Comparison of ENCODE assay signal across 8 mouse cellular contexts in the genomic region with DNA sequence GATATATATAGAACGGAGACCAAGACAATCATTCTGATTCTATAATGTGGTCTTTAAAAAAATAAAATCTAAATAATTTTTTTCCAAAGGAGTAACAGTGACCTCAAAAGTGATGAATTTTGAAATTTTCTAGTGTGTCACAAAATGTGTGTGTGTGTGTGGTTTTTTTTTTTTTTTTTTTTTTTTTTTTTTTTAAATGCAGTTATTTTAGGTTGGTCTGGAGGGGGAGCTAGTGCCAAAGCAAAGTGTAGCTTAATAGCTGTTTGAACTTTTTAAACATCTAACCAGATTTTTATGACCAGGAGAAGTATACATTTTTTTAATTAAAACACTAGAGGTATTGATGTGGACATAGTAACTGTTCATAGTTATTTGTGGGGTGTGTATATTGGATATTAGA. TPM values are rescaled to one million over a fixed set of nuclear protein-coding genes. Genes with fewer than 3 reads are reported as not detected.
DNase-seq lines count a peak whose midpoint lies in the region; ATAC-seq and TF ChIP-seq lines count a peak whose summit lies in the region.

No protein-coding gene starts in this region.

- no peaks in the 10 kb centered on the region for H3K9me3 ChIP-seq in heart, postnatal 0 days (replicated peaks; ENCODE audit: control insufficient read depth, low read length)

- TF ChIP-seq EP300 in heart, postnatal 0 days (IDR thresholded peaks at IDR 0.05; ENCODE audit: low read depth), result no peak

- ATAC-seq in heart, postnatal 0 days (ENCODE audit: insufficient read depth, low read depth), result no peak
- ATAC-seq in megakaryocyte-erythroid progenitor cell, adult 5-6 weeks (replicated peaks; ENCODE audit: low FRiP score, low TSS enrichment, poor library complexity, severe bottlenecking), result no peak

- 76% methylated on average over 1 of the region's 1 CpGs for WGBS in heart, postnatal 0 days

- H3K9ac ChIP-seq in heart, postnatal 0 days (replicated peaks; ENCODE audit: low read depth, low read length), result no peak overlapping the region

- no peak overlapping the region for H3K27ac ChIP-seq in heart, postnatal 0 days (ENCODE audit: low read depth)

- H3K36me3 ChIP-seq in heart, postnatal 0 days (replicated peaks; ENCODE audit: control insufficient read depth, insufficient read depth, low read length), result no peaks in the 10 kb centered on the region

- TF ChIP-seq CTCF in heart, postnatal 0 days (IDR thresholded peaks at IDR 0.05; ENCODE audit: low read depth), result peak; percentile 35

- peak; percentile 61 for DNase-seq in heart, postnatal 0 days (ENCODE audit: low spot score)
- DNase-seq in heart, adult 11 months, result no peak
- DNase-seq in spleen, postnatal 36 days (ENCODE audit: low spot score in 2 of 2), result peak; percentile 20 to 46
- no peak for DNase-seq in spleen, postnatal 4 days (ENCODE audit: low spot score in 2 of 2)
- peak; percentile 23 for DNase-seq in heart, postnatal 4 days
- peak; percentile 18 to 19 for DNase-seq in thymus, postnatal 36 days
- DNase-seq in layer of hippocampus, adult 11-12 months (ENCODE audit: low spot score), result no peak

- H3K27me3 ChIP-seq in heart, postnatal 0 days (ENCODE audit: control insufficient read depth, insufficient read depth, low read length), result no peaks in the 10 kb centered on the region

- no peak overlapping the region for H3K4me3 ChIP-seq in heart, postnatal 0 days (ENCODE audit: low read depth, low read length)

- no peak overlapping the region for H3K4me2 ChIP-seq in heart, postnatal 0 days (ENCODE audit: low read depth, low read length)

- H3K4me1 ChIP-seq in heart, postnatal 0 days (ENCODE audit: control insufficient read depth, insufficient read depth), result no peaks in the 10 kb centered on the region

RNA-seq across cellular contexts. Expression of gene Fut8, which starts 2.9 kb away (rescaled TPM):
- 12.7 and 20.2 TPM in 2 replicates for total RNA-seq in heart, postnatal 0 days (2014; rRNA removed; ENCODE audit: low replicate concordance)
- polyA plus RNA-seq in heart, postnatal 0 days (2015; fragmentation: Nextera tagmentation; extraction: Ambion mirVana), result 11.1 and 11.5 TPM in 2 replicates
- 10 to 100 TPM; 21.9 to 22.3 TPM for total RNA-seq in heart, postnatal 4 days (2021)
- total RNA-seq in megakaryocyte-erythroid progenitor cell, adult 5-6 weeks (2014; fragmentation: Nextera tagmentation), result 53.1 and 58.7 TPM in 2 replicates
- total RNA-seq in megakaryocyte-erythroid progenitor cell, adult 5-6 weeks (2017), result 46.2 and 82.8 TPM in 2 replicates

Comparison
In these comparisons a context has a peak if more than half of its experiments do, and no peak if none do; other contexts are left out.
1. DNase-seq: peak in heart, postnatal 0 days (single experiment), spleen, postnatal 36 days (2 of 2), heart, postnatal 4 days (single experiment) and thymus, postnatal 36 days (2 of 2); none in heart, adult 11 months (single experiment), spleen, postnatal 4 days (0 of 2) and layer of hippocampus, adult 11-12 months (single experiment).